Mouse (Mus musculus) kidney, postnatal 25 days (tissue): Measurements from ENCODE around the gene Wfdc2.
"Not testable (repeated sequence)": the region's sequence is repeated elsewhere in the genome, so short reads cannot be mapped to it uniquely, and the experiment has no call there.

Experiments
- DNase-seq, 2 experiments: peaks; one replicate each; pipeline ENCODE4 v3.0.0; 2021; ENCODE audit warnings: mixed read lengths in 2 of 2

The Wfdc2 gene

DNA sequence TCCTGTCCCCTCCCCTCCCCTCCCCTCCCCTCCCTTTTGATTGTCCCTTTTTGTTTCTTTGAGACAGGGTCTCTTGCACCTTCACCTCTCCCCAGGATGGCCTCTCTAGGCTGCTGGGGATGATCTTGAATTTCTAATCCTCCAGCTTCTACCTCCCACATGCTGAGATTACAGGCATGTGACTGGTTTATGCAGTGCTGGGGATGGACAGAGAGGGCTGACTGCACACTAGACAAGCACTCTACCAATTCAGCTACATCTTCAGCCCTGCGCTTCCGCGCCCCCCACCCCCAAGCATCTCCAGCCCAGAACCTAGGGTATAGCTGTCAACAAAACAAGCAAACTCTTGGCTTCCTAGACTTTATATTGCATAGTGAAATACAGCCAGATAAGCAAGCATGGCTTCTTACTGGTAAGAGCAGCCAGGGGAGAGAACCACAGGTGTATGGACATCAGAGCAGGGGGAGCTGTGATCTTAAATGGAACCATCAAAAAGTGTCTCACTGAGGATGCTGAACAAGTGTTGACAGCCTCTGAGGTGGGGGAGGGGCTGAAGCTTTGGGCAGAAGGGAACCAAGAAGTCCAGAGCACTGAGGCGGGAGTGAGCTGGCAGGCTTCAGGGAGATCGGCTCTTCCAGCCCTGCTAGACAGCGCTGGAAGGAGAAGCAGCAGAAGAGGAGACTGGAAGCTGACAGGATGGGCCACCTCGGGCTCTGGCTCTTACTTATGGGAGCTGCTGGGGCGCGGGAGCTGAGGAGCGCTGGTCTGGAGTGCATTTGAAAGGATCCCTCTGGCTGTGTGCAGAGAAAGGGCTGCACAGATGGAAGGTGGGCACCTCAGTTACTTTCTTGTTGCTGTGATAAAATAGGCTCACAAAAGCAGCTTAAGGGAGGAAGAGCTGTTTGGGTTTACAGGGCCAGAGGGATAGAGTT is 12.0 kb upstream of the Wfdc2 start:
- no peak for DNase-seq

DNA sequence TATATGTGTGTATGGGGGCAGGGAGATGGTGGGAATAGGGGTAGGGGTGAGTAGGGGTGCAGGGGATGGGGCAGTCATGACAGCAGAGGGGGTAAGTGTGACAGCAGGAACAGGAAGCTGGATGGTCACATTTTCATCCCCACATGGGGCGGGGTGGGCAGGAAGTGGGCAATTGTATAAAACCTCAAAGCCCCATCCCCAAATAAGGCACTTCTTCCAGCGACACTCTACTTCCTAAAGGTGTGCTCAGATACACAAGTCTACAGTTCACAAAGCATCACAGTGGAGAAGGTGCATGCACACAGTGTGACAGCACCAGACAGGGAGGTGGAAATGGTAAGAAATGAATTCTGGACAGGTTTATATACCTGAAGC is 11.3 kb upstream of the Wfdc2 start:
- no peak for DNase-seq

DNA sequence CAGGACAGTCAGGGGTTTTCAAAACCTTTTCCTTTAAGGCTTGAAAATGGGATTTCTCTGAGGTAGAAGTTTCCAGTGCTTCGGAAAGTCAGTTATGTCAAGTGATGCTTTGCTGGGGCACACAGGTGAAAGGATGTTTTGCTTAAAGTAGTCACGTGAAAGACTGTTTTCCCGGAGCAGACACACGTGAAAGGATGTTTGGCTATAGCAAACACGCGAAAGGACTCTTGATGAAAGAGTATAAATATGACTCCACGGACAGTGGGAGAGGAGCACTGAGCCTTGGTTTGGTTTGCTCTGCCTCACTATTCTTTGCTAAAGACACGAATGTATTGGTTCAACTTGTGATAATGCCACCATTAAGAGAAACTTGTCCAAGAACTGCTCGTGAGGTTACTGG is 10.7 kb upstream of the Wfdc2 start:
- no peak for DNase-seq

DNA sequence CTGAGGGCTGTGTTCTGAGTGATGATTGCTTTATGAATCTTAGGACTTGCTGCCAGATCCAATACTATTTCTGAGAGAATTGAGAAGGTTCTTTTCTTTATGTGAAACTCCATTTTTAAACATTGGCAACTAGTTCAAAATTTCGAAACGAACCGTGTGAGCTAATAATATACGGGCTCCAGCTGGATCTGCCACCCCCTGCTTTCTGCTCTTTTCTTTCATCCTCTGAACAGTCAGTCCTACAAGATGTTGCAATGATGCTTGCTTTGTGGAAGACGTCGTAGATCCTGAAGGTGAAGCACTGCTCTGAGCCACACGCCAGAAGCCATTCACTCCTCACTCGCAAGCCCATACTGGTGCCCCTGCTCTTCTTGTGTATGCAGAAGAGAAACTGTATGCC is 3.8 kb upstream of the Wfdc2 start:
- no peak for DNase-seq

DNA sequence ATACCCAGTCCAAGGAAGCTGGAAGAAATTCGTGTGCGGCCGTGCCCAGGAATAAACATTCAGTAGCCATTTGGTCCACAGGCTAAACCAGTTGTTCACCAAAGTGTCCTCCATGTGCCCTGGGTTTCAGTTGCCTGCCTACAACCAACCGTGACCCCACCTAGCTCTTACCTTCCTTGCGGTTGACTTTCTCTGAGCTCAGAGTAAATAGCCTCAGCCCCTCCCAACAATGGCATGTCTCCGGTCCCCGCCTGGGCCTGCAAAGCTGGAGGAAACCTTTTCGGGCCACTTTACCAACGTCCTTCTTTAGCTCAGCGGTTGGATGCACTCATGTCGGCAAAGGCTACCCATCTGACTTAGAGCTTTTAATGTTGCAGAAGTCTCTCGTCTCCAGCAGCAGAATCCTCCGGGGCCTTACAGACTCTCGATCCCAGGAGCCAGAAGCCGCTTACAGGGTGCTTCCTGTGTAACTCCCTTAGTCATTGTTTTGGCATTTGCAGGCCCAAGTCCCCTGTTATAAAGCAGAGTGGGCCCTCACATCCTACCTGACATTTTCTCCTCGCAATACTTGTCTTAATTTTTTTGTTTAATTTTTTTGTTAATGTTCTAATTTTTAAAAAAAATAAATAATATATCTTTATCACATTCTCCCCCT is 3.1 kb upstream of the Wfdc2 start:
- no peak for DNase-seq

DNA sequence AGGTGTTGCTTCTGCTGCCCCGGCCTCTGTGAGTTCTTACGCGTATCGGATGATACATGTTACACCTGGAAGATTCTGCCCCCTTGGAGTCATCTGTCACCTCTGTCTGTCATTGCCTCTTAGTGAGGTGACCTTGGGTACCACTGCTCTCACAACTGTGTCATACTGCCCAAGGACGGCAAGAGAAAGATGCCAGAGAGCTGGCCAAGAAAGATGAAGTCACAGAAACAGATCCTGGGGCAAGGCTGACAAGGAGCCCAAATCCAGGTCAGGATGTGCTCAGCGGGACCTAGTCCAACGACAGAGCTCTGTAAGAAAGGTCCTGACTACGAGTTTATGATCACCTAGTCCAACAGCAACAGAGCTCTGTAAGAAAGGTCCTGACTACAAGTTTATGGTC is 2.1 kb upstream of the Wfdc2 start:
- DNase-seq = no peak

DNA sequence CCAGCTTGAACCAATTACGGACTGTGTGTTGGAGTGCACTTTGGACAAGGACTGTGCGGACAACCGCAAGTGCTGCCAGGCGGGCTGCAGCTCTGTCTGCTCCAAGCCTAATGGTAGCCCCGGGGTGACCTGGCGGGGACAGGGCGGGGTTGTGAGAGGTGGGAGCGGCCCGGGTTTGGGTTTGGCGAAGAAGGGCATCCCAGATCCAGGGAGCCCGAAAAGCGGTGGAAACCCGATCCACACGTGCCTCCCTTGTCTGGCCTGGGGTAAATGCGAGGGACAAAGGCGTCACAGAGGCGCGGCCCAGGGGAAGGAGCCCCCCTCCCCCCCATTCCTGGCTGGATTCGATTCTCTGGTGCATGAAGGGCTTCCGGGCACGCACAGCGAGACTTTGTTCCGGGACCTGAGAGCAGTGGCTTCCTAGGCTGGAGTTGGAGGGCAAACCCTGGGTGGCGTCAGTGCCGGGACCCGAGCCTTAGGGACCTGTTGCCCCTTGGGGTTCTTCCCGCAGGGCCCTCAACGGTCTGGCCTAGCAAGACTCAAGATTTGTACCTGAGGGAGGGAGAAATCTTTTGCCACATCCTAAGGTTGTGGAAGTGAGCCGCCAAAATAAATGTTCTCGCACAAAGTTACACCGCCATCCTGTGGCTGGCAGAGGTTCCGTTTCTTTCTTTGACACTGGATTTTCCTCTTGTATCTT is 1.3 kb downstream of the Wfdc2 start:
- peak; percentile 58 to 85 for DNase-seq

DNA sequence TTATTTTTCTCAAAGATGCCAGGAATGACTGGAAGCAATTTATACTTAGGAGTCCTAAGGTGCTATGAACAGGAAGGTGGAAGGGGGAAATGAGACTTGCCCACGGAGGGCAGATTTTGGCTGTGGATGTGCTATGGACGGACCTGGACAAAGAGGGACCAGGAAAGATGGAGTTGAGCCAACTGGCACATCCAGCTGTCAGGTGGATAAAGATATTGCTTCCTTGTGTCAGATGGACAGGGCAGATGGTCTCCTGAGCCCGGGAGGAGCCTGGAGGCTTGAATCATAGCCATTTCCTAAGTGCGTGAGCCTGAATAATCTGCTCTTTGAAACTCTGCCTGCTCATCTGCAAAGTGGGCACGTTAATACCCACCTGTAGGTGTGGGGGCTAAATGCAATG is 2.1 kb downstream of the Wfdc2 start:
- DNase-seq = no peak

DNA sequence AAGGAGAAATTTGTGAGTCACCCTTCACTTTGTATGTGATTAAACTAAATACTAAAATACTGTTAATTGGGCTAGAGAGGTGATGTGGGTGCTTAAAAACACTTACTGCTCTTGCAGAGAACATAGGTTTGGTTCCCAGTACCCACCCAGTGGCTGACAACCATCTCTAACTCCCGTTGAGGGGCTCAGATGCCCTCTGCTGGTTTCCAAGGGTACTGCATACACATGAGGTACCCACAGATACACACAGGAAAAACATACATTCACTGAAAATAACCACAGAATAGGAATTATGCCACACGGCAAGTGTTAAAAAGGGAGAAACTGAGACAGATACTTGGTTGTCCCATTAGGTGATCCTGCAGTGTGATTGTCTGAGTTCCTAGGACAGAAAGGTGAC is 4.8 kb downstream of the Wfdc2 start:
- DNase-seq = no peak

DNA sequence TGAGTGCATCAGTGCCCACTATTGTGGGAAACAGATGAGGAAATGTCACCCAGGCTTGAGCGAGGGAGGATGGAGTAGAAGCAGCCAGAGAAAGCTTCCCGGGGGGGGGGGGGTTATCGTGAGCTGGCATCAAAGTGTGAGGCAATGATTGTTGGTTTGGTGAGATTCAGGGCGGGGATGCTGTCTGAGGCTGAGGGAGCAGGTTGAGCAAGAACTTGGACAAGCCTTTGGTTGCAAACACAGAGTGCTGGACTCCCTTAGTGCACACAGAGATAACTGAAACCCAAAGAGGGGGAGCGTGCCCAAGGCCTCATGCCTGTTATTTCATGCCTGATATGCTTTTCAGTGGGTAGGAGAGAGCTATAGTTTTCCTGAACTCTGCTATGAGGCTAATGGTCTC is 5.2 kb downstream of the Wfdc2 start:
- DNase-seq = no peak

DNA sequence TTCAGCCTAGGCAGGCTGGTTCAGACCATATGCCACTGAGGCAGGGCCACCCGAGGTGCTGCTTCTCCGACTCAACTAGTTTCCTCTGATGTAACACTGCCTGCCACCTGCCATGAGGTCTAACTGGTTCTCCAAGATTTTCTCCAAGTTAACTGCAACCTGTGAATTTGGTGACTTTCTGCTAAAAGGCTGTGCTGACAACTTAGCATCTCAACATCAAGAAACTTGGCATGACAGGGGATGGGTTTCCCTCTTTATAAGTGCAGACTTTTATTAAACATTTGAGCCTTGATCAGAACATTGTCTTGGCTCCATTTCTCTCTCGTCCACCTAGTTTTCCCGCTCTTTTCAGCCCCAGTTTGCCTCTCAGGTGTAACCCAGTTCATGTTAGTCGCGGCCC is 11.1 kb downstream of the Wfdc2 start, which contains the start of gene Spint3:
TSS of gene Spint3 (minus strand) at position 101 of the 400 bp plus-strand sequence.
- DNase-seq = not testable (repeated sequence)

DNA sequence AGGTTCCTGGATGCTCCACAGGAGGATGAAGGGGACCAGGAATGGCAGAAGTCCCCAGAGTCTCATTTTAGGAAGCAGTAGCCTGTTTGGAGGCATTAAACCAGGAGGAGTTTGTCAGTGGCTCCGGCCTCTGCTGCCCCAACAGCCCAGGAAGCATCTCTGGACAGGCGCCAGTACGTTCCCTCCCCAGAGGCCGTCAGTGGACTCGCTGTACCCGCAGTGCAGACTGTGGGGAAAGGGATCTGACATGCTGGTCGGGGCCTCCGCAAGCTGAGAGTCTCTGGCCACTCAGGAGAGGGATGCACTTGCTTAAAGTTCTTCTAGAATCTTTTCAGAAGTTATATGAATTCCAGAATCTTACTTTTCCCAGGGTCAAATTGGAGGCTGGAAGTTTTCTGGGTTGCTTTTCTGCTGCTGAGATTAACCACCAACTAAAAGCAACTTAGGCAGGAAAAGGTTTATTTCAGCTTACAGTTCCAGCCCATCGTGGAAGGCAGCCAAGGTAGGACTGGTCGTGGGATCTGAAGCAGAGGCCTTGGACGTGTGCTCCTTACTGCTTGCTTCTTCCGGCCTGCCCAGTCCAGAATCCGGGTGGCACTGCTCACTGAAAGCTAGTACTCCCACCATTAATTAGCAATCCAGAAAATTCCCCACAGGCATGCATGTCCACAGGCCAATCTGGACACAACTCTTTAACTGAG is 23.0 kb downstream of the Wfdc2 start, which contains the start of gene Wfdc6a:
TSS of gene Wfdc6a (minus strand) at position 423 of the 701 bp plus-strand sequence.
- DNase-seq = peak in 1 of 2 experiments; percentile 32

DNA sequence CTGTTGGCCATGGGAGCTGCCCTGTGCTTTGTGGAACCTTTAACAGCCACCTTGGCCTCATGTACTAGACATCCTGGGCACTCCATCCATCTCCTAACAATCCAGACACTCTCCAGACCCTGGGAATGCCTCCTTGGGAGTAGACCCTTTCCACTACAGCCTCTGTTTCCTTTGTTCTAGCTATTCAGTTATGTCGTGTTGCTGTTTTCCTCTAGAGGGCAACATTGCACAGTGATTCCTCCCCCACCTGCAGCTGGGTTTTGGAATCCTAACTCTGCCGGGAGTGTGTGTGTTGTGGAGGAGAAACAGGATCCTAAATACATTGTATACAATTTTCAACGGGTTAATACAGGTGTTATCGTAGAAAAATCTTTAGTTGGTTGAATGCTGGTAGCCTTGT is 29.8 kb downstream of the Wfdc2 start:
- peak in 1 of 2 experiments; percentile 27 for DNase-seq

DNA sequence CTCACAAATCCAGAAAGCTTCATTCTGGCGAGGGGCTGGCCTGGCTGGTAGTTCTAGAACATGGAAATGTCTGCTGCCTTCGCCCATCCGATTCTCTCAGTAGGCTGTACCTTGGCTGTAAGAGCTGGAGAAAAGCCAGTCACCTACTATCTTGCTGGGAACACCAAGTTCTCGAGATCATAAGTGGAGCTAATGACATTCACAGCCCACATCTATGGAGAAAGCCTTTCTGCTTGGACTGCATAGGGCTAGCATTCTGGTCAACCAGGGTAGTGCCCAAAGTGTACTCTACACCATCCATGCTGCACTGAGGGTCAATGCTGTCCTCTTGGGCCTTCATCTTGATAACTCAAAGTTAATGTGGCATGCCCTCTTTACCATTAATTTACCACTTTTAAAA is 31.3 kb downstream of the Wfdc2 start, which contains the start of gene Eppin:
TSS of gene Eppin (minus strand) at position 101 of the 400 bp plus-strand sequence.
- no peak for DNase-seq

DNA sequence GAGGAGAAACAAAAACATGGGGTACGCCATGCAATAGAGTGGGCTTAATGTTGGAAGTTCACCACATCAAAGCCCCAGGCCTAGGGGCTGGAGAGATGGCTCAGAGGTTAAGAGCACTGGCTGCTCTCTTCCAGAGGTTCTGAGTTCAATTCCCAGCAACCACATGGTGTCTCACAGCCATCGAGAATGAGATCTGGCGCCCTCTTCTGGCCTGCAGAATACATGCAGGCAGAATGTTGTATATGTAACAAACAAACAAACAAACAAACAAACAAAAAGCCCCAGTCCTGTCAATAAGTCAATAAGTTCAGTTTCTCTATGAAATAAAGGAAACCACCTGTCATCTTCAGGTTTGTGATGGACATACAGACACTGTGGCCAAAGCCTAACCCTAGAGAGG is 38.0 kb downstream of the Wfdc2 start:
- DNase-seq = no peak

DNA sequence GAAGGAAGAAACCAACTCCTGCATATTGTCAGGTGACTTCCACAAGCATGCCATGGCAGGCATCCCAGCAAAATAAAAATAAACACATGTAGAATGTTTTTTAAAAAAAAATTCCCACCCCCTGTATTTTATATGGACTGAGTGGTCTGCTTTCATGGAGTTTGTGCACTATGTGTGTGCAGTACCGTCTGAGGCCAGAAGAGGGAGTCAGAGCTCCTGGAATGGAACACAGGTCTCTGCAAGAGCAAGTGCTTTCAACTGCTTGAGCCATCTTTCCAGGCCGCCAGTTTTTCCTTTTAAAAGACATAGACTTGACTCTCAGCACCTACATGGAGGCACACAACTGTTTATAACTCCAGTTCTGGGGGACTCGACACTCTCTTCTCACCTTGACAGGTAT is 41.3 kb downstream of the Wfdc2 start:
- no peak for DNase-seq

DNA sequence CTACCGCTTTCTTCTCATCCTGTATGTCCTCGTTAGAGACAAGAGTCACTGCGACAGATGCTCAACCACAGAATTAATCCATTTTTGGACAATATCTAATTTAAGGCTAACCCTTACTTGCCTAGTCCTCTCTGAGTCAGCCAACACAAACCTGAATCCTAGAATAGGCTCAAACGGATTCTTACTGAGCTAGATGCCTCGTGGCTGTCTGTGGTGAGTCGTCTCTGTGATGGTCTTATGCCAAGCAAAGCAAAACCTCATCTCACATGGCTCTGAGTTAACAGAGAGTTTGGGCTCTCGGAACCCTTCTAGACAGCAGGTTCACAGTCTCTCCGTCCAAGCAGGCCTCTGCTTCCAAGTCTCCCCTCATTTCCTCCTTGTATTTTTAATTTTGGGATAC is 42.2 kb downstream of the Wfdc2 start:
- no peak for DNase-seq

DNA sequence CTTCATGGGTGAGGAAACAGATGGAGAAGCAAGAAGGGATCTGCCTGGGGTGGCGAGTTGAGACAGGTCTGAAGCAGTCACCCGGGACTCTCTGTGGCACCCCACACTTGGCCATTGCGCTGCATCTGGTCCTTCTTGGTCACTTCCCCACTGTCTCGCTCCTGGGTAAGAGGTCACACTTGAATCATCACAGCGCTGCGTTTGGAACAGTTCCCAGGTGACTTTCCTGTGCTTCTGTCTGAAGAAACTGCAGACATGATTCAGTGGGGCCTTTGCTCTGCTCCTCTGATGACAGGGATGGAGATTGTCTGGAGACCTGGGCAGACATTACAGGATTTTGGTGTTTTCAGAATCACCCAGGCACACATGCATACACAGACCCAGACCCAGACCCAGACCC is 46.6 kb downstream of the Wfdc2 start:
- no peak for DNase-seq

DNA sequence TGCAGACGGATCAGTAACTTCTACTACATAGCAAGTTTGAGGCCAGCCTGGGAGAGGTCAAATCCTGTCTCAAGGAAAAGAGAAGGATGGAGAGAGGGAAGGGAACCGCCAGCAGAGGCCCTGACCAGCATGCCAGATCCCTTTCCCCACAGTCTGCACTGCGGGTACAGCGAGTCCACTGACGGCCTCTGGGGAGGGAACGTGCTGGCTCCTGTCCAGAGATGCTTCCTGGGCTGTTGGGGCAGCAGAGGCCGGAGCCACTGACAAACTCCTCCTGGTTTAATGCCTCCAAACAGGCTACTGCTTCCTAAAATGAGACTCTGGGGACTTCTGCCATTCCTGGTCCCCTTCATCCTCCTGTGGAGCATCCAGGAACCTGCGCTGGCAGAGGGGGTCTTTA is 51.3 kb downstream of the Wfdc2 start, which contains the start of the genes Wfdc6b and Wfdc8:
TSS of gene Wfdc6b (plus strand) at position 52 of the 400 bp plus-strand sequence.
TSS of gene Wfdc8 (minus strand) at position 156 of the 400 bp plus-strand sequence.
- DNase-seq = peak; percentile 69 to 75

DNA sequence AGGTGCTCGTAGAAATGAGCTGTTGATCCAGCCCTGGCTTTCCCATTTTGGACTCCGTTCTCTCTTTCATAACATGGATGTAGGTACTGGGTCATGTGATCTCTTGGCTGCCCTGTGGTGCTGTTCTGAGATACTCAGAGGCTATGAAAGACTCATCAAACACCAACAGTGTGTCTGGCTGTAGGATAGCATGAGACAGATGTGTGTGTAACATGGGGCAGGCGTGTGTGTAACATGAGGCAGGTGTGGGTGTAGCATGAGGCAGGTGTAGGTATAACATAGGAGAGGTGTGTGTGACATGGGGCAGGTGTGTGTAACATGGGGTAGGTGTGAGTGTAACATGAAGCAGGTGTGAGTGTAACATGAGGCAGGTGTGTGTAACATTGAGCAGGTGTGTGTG is 53.2 kb downstream of the Wfdc2 start:
- no peak for DNase-seq
